Mouse (Mus musculus): ENCODE results near the gene Hipk2. TPM values are rescaled to one million over a fixed set of nuclear protein-coding genes. Genes with fewer than 3 reads are reported as not detected.
A peak's percentile ranks its signal among the peaks of the same experiment; 100 is the strongest.

The Hipk2 gene
- polyA plus RNA-seq, 1 experiment: 39.5 TPM

- Histone ChIP-seq H3K4me1 (ENCODE audit: control insufficient read depth, insufficient read depth, low read length) (no peaks in the 10 kb centered on the region), H3K27ac (ENCODE audit: control insufficient read depth, insufficient read depth, low read depth, low read length, poor library complexity) (no peak overlapping the region), H3K4me3 (replicated peaks; ENCODE audit: control insufficient read depth, low read depth, low read length) (no peak overlapping the region)
- TF ChIP-seq CTCF (IDR thresholded peaks at IDR 0.05; ENCODE audit: control insufficient read depth, insufficient read depth, low read length): no peak
- TF ChIP-seq POLR2A (IDR thresholded peaks at IDR 0.05; ENCODE audit: borderline replicate concordance, control insufficient read depth, low read depth, low read length): no peak
- 94% methylated on average over 3 of the region's 3 CpGs for WGBS
Measured at GRCm38 (mm10) chr6:38741024-38741423, 134.9 kb downstream of the Hipk2 start.

- H3K27ac ChIP-seq (ENCODE audit: control insufficient read depth, insufficient read depth, low read depth, low read length, poor library complexity): no peak overlapping the region
- H3K4me3 ChIP-seq (replicated peaks; ENCODE audit: control insufficient read depth, low read depth, low read length): no peak overlapping the region
- WGBS: 87% methylated on average over 3 of the region's 3 CpGs
- TF ChIP-seq CTCF (IDR thresholded peaks at IDR 0.05; ENCODE audit: control insufficient read depth, insufficient read depth, low read length) (no peak), POLR2A (IDR thresholded peaks at IDR 0.05; ENCODE audit: borderline replicate concordance, control insufficient read depth, low read depth, low read length) (no peak)
- no peaks in the 10 kb centered on the region for H3K4me1 ChIP-seq (ENCODE audit: control insufficient read depth, insufficient read depth, low read length)
Measured at GRCm38 (mm10) chr6:38739266-38739665, 136.7 kb downstream of the Hipk2 start.

GRCm38 (mm10) chr6:38737763-38738162 lies 138.2 kb downstream of the Hipk2 start:
- no peaks in the 10 kb centered on the region for H3K4me1 ChIP-seq (ENCODE audit: control insufficient read depth, insufficient read depth, low read length)
- WGBS: 80% methylated on average over 2 of the region's 2 CpGs
- no peak for TF ChIP-seq CTCF (IDR thresholded peaks at IDR 0.05; ENCODE audit: control insufficient read depth, insufficient read depth, low read length)
- no peak for TF ChIP-seq POLR2A (IDR thresholded peaks at IDR 0.05; ENCODE audit: borderline replicate concordance, control insufficient read depth, low read depth, low read length)
- H3K4me3 ChIP-seq (replicated peaks; ENCODE audit: control insufficient read depth, low read depth, low read length): no peak overlapping the region
- no peak overlapping the region for H3K27ac ChIP-seq (ENCODE audit: control insufficient read depth, insufficient read depth, low read depth, low read length, poor library complexity)

- Histone ChIP-seq H3K4me1 (ENCODE audit: control insufficient read depth, insufficient read depth, low read length) (no peaks in the 10 kb centered on the region), H3K27ac (ENCODE audit: control insufficient read depth, insufficient read depth, low read depth, low read length, poor library complexity) (no peak overlapping the region), H3K4me3 (replicated peaks; ENCODE audit: control insufficient read depth, low read depth, low read length) (no peak overlapping the region)
- peak; percentile 94 for TF ChIP-seq CTCF (IDR thresholded peaks at IDR 0.05; ENCODE audit: control insufficient read depth, insufficient read depth, low read length)
- no peak for TF ChIP-seq POLR2A (IDR thresholded peaks at IDR 0.05; ENCODE audit: borderline replicate concordance, control insufficient read depth, low read depth, low read length)
- 24% methylated on average over 4 of the region's 4 CpGs for WGBS
Measured at GRCm38 (mm10) chr6:38736240-38736639, 139.7 kb downstream of the Hipk2 start.

- no peak overlapping the region for H3K27ac ChIP-seq (ENCODE audit: control insufficient read depth, insufficient read depth, low read depth, low read length, poor library complexity)
- WGBS: 95% methylated on average over 3 of the region's 3 CpGs
Measured at GRCm38 (mm10) chr6:38732681-38733080, 143.3 kb downstream of the Hipk2 start.

GRCm38 (mm10) chr6:38730169-38731146 lies 145.5 kb downstream of the Hipk2 start:
- Histone ChIP-seq H3K27ac (ENCODE audit: control insufficient read depth, insufficient read depth, low read depth, low read length, poor library complexity) (no peak overlapping the region), H3K4me3 (replicated peaks; ENCODE audit: control insufficient read depth, low read depth, low read length) (no peak overlapping the region), H3K4me1 (ENCODE audit: control insufficient read depth, insufficient read depth, low read length) (no peaks in the 10 kb centered on the region)
- no peak for TF ChIP-seq CTCF (IDR thresholded peaks at IDR 0.05; ENCODE audit: control insufficient read depth, insufficient read depth, low read length)
- no peak for TF ChIP-seq POLR2A (IDR thresholded peaks at IDR 0.05; ENCODE audit: borderline replicate concordance, control insufficient read depth, low read depth, low read length)
- WGBS: 95% methylated on average over 15 of the region's 15 CpGs

More at GRCm38 (mm10) chr6:38732681-38733080, 143.3 kb downstream of the Hipk2 start:
- Histone ChIP-seq H3K4me1 (ENCODE audit: control insufficient read depth, insufficient read depth, low read length) (no peaks in the 10 kb centered on the region), H3K4me3 (replicated peaks; ENCODE audit: control insufficient read depth, low read depth, low read length) (no peak overlapping the region)
- TF ChIP-seq CTCF (IDR thresholded peaks at IDR 0.05; ENCODE audit: control insufficient read depth, insufficient read depth, low read length) (no peak), POLR2A (IDR thresholded peaks at IDR 0.05; ENCODE audit: borderline replicate concordance, control insufficient read depth, low read depth, low read length) (no peak)

GRCm38 (mm10) chr6:38725515-38725914 lies 150.4 kb downstream of the Hipk2 start:
- Histone ChIP-seq H3K4me3 (replicated peaks; ENCODE audit: control insufficient read depth, low read depth, low read length) (no peak overlapping the region), H3K27ac (ENCODE audit: control insufficient read depth, insufficient read depth, low read depth, low read length, poor library complexity) (no peak overlapping the region), H3K4me1 (ENCODE audit: control insufficient read depth, insufficient read depth, low read length) (peaks cover 1% of the 10 kb centered on the region; the same call in 1 of the 2 replicates)
- WGBS: 92% methylated on average over 3 of the region's 3 CpGs
- TF ChIP-seq CTCF (IDR thresholded peaks at IDR 0.05; ENCODE audit: control insufficient read depth, insufficient read depth, low read length): no peak
- TF ChIP-seq POLR2A (IDR thresholded peaks at IDR 0.05; ENCODE audit: borderline replicate concordance, control insufficient read depth, low read depth, low read length): no peak

- WGBS: 75% methylated on average over 1 of the region's 1 CpGs
- TF ChIP-seq CTCF (IDR thresholded peaks at IDR 0.05; ENCODE audit: control insufficient read depth, insufficient read depth, low read length): no peak
- no peak for TF ChIP-seq POLR2A (IDR thresholded peaks at IDR 0.05; ENCODE audit: borderline replicate concordance, control insufficient read depth, low read depth, low read length)
- Histone ChIP-seq H3K4me3 (replicated peaks; ENCODE audit: control insufficient read depth, low read depth, low read length) (no peak overlapping the region), H3K27ac (ENCODE audit: control insufficient read depth, insufficient read depth, low read depth, low read length, poor library complexity) (no peak overlapping the region), H3K4me1 (ENCODE audit: control insufficient read depth, insufficient read depth, low read length) (peaks cover 1% of the 10 kb centered on the region; the same call in 1 of the 2 replicates)
Measured at GRCm38 (mm10) chr6:38721361-38721760, 154.6 kb downstream of the Hipk2 start.

All from bone marrow, adult 2 months (tissue).